8 mouse cellular contexts compared by ENCODE assay signal in genomic region chr16:96341269-96341668, GRCm38 (mm10).
DNase-seq lines count a peak whose midpoint lies in the region; ATAC-seq and TF ChIP-seq lines count a peak whose summit lies in the region.

No protein-coding gene starts in this region.

- no peak overlapping the region for H3K4me3 ChIP-seq in forebrain, postnatal 0 days (ENCODE audit: low read depth, low read length)
- no peak overlapping the region for H3K4me3 ChIP-seq in forebrain, embryonic 15.5 days
- no peak overlapping the region for H3K4me3 ChIP-seq in neural tube, embryonic 15.5 days (replicated peaks)

- 8% methylated on average over 5 of the region's 5 CpGs for WGBS in forebrain, postnatal 0 days
- WGBS in forebrain, embryonic 15.5 days, result 9% methylated on average over 5 of the region's 5 CpGs
- 15% methylated on average over 5 of the region's 5 CpGs for WGBS in neural tube, embryonic 15.5 days

- no peak overlapping the region for H3K27ac ChIP-seq in forebrain, postnatal 0 days (ENCODE audit: low read depth, low read length)
- no peak overlapping the region for H3K27ac ChIP-seq in forebrain, embryonic 15.5 days (replicated peaks)
- no peak overlapping the region for H3K27ac ChIP-seq in neural tube, embryonic 15.5 days (replicated peaks)

- no peaks in the 10 kb centered on the region for H3K27me3 ChIP-seq in forebrain, postnatal 0 days (ENCODE audit: insufficient read depth, low read length)
- H3K27me3 ChIP-seq in forebrain, embryonic 15.5 days, result no peaks in the 10 kb centered on the region
- no peaks in the 10 kb centered on the region for H3K27me3 ChIP-seq in neural tube, embryonic 15.5 days (replicated peaks)

- peak; percentile 87 for TF ChIP-seq CTCF in forebrain, postnatal 0 days (IDR thresholded peaks at IDR 0.05; ENCODE audit: low read depth)

- H3K9ac ChIP-seq in forebrain, postnatal 0 days, result no peak overlapping the region
- no peak overlapping the region for H3K9ac ChIP-seq in forebrain, embryonic 15.5 days (replicated peaks)
- H3K9ac ChIP-seq in neural tube, embryonic 15.5 days (replicated peaks), result no peak overlapping the region

- H3K36me3 ChIP-seq in forebrain, postnatal 0 days (ENCODE audit: insufficient read depth), result no peaks in the 10 kb centered on the region
- H3K36me3 ChIP-seq in forebrain, embryonic 15.5 days, result no peaks in the 10 kb centered on the region
- no peaks in the 10 kb centered on the region for H3K36me3 ChIP-seq in neural tube, embryonic 15.5 days

- H3K9me3 ChIP-seq in forebrain, postnatal 0 days (ENCODE audit: low read length), result no peaks in the 10 kb centered on the region
- H3K9me3 ChIP-seq in forebrain, embryonic 15.5 days, result no peaks in the 10 kb centered on the region
- H3K9me3 ChIP-seq in neural tube, embryonic 15.5 days (replicated peaks), result no peaks in the 10 kb centered on the region

- ATAC-seq in forebrain, postnatal 0 days, result peak; percentile 40; the same call in 1 of the 2 replicates
- ATAC-seq in forebrain, embryonic 15.5 days (replicated peaks), result no peak
- no peak for ATAC-seq in neural tube, embryonic 15.5 days (ENCODE audit: low FRiP score)
- ATAC-seq in inflammation-experienced regulatory T-cells, adult 6 months, result peak; percentile 41

- no peak overlapping the region for H3K4me2 ChIP-seq in forebrain, postnatal 0 days (ENCODE audit: low read depth)
- no peak overlapping the region for H3K4me2 ChIP-seq in forebrain, embryonic 15.5 days (replicated peaks)
- H3K4me2 ChIP-seq in neural tube, embryonic 15.5 days, result no peak overlapping the region

- peak; percentile 82 for DNase-seq in forebrain, postnatal 0 days
- peak; percentile 52 for DNase-seq in neural tube, embryonic 10.5 days (ENCODE audit: extremely low spot score, low spot score)
- peak; percentile 62 for DNase-seq in brain, adult 2 months (ENCODE audit: low read depth, low spot score)
- peak; percentile 50 for DNase-seq in lung, postnatal 36 days
- DNase-seq in thymus, postnatal 36 days, result peak; percentile 34 to 45

- H3K4me1 ChIP-seq in forebrain, postnatal 0 days (ENCODE audit: insufficient read depth), result no peaks in the 10 kb centered on the region
- no peaks in the 10 kb centered on the region for H3K4me1 ChIP-seq in forebrain, embryonic 15.5 days
- H3K4me1 ChIP-seq in neural tube, embryonic 15.5 days, result peaks cover 8% of the 10 kb centered on the region; the same call in 1 of the 2 replicates

Comparison
In these comparisons a context has a peak if more than half of its experiments do, and no peak if none do; other contexts are left out.
1. ATAC-seq: peak in forebrain, postnatal 0 days (single experiment) and inflammation-experienced regulatory T-cells, adult 6 months (single experiment); none in forebrain, embryonic 15.5 days (single experiment) and neural tube, embryonic 15.5 days (single experiment).
2. Peak in every context shown above with its lines, with median percentiles within 50 percentile points of each other: DNase-seq.